Mouse (Mus musculus): Measurements from ENCODE around the gene Rfxank. TPM values are rescaled to one million over a fixed set of nuclear protein-coding genes. Genes with fewer than 3 reads are reported as not detected.

Gene Rfxank
- polyA plus RNA-seq, 1 experiment from 2014 or later = 7.5 TPM

- ATAC-seq (ENCODE audit: low FRiP score, low TSS enrichment) (no peak), DNase-seq (peak; percentile 57)
- 55% methylated on average over 2 of the region's 2 CpGs for WGBS
- Histone ChIP-seq H3K4me3 (replicated peaks; ENCODE audit: low read depth, low read length) (no peak overlapping the region), H3K4me2 (ENCODE audit: low read length) (no peak overlapping the region), H3K27me3 (ENCODE audit: control insufficient read depth, insufficient read depth, low read length) (no peaks in the 10 kb centered on the region), H3K9me3 (ENCODE audit: control insufficient read depth, low read length) (no peaks in the 10 kb centered on the region), H3K27ac (replicated peaks; ENCODE audit: low read depth, low read length) (no peak overlapping the region), H3K36me3 (ENCODE audit: control insufficient read depth, insufficient read depth, low read length) (no peaks in the 10 kb centered on the region), H3K9ac (replicated peaks; ENCODE audit: low read length) (no peak overlapping the region), H3K4me1 (ENCODE audit: control insufficient read depth, insufficient read depth, low read length) (peaks cover 7% of the 10 kb centered on the region)
Observed at GRCm38 (mm10) chr8:70122863-70123262, 16.1 kb downstream of the Rfxank start.

GRCm38 (mm10) chr8:70120667-70121066, 18.3 kb downstream of the Rfxank start, which contains the start of gene Ncan:
Gene Ncan, minus strand, starts transcription at chr8:70120873.
- DNase-seq (peak; percentile 96), ATAC-seq (ENCODE audit: low FRiP score, low TSS enrichment) (peak; percentile 81)
- H3K27ac ChIP-seq (replicated peaks; ENCODE audit: low read depth, low read length) = peak within 1 kb of the TSS; percentile 97
- 1% methylated on average over 19 of the region's 19 CpGs for WGBS
- no peaks in the 10 kb centered on the region for H3K27me3 ChIP-seq (ENCODE audit: control insufficient read depth, insufficient read depth, low read length)
- H3K4me2 ChIP-seq (ENCODE audit: low read length) = peak within 1 kb of the TSS; percentile 84
- H3K4me1 ChIP-seq (ENCODE audit: control insufficient read depth, insufficient read depth, low read length) = peaks cover 17% of the 10 kb centered on the region
- peak within 1 kb of the TSS; percentile 91 for H3K9ac ChIP-seq (replicated peaks; ENCODE audit: low read length)
- H3K4me3 ChIP-seq (replicated peaks; ENCODE audit: low read depth, low read length) = peak within 1 kb of the TSS; percentile 81
- H3K36me3 ChIP-seq (ENCODE audit: control insufficient read depth, insufficient read depth, low read length) = peaks cover 6% of the 10 kb centered on the region
- no peaks in the 10 kb centered on the region for H3K9me3 ChIP-seq (ENCODE audit: control insufficient read depth, low read length)

- no peaks in the 10 kb centered on the region for H3K9me3 ChIP-seq (ENCODE audit: control insufficient read depth, low read length)
- H3K4me2 ChIP-seq (ENCODE audit: low read length) = peak overlapping the region; percentile 84
- ATAC-seq (ENCODE audit: low FRiP score, low TSS enrichment) = peak; percentile 86
- DNase-seq = peak; percentile 90
- WGBS = 1% methylated on average over 17 of the region's 17 CpGs
- peak overlapping the region; percentile 97 for H3K27ac ChIP-seq (replicated peaks; ENCODE audit: low read depth, low read length)
- peaks cover 5% of the 10 kb centered on the region; the same call in 1 of the 2 replicates for H3K27me3 ChIP-seq (ENCODE audit: control insufficient read depth, insufficient read depth, low read length)
- peaks cover 23% of the 10 kb centered on the region for H3K36me3 ChIP-seq (ENCODE audit: control insufficient read depth, insufficient read depth, low read length)
- H3K4me3 ChIP-seq (replicated peaks; ENCODE audit: low read depth, low read length) = peak overlapping the region; percentile 81
- peaks cover 17% of the 10 kb centered on the region for H3K4me1 ChIP-seq (ENCODE audit: control insufficient read depth, insufficient read depth, low read length)
- H3K9ac ChIP-seq (replicated peaks; ENCODE audit: low read length) = peak overlapping the region; percentile 91
Observed at GRCm38 (mm10) chr8:70118726-70119700, 19.9 kb downstream of the Rfxank start.

GRCm38 (mm10) chr8:70117611-70118010, 21.3 kb downstream of the Rfxank start:
- Histone ChIP-seq H3K4me2 (ENCODE audit: low read length) (peak overlapping the region; percentile 84), H3K27me3 (ENCODE audit: control insufficient read depth, insufficient read depth, low read length) (peaks cover 5% of the 10 kb centered on the region; the same call in 1 of the 2 replicates), H3K27ac (replicated peaks; ENCODE audit: low read depth, low read length) (no peak overlapping the region), H3K4me3 (replicated peaks; ENCODE audit: low read depth, low read length) (peak overlapping the region; percentile 81), H3K9ac (replicated peaks; ENCODE audit: low read length) (peak overlapping the region; percentile 91; the same call in 1 of the 2 replicates), H3K36me3 (ENCODE audit: control insufficient read depth, insufficient read depth, low read length) (peaks cover 37% of the 10 kb centered on the region), H3K9me3 (ENCODE audit: control insufficient read depth, low read length) (no peaks in the 10 kb centered on the region), H3K4me1 (ENCODE audit: control insufficient read depth, insufficient read depth, low read length) (peaks cover 19% of the 10 kb centered on the region)
- ATAC-seq (ENCODE audit: low FRiP score, low TSS enrichment) (no peak), DNase-seq (peak; percentile 30)
- WGBS = 11% methylated on average over 9 of the region's 9 CpGs

GRCm38 (mm10) chr8:70114892-70115291, 24.1 kb downstream of the Rfxank start:
- H3K27ac ChIP-seq (replicated peaks; ENCODE audit: low read depth, low read length) = no peak overlapping the region
- DNase-seq = no peak
- 72% methylated on average over 13 of the region's 13 CpGs for WGBS

GRCm38 (mm10) chr8:70114488-70114887, 24.5 kb downstream of the Rfxank start:
- WGBS = 20% methylated on average over 6 of the region's 6 CpGs
- Histone ChIP-seq H3K4me1 (ENCODE audit: control insufficient read depth, insufficient read depth, low read length) (peaks cover 20% of the 10 kb centered on the region), H3K27ac (replicated peaks; ENCODE audit: low read depth, low read length) (no peak overlapping the region), H3K9me3 (ENCODE audit: control insufficient read depth, low read length) (no peaks in the 10 kb centered on the region), H3K36me3 (ENCODE audit: control insufficient read depth, insufficient read depth, low read length) (peaks cover 68% of the 10 kb centered on the region), H3K4me2 (ENCODE audit: low read length) (no peak overlapping the region), H3K27me3 (ENCODE audit: control insufficient read depth, insufficient read depth, low read length) (peaks cover 5% of the 10 kb centered on the region; the same call in 1 of the 2 replicates), H3K4me3 (replicated peaks; ENCODE audit: low read depth, low read length) (no peak overlapping the region), H3K9ac (replicated peaks; ENCODE audit: low read length) (no peak overlapping the region)
- no peak for DNase-seq
- ATAC-seq (ENCODE audit: low FRiP score, low TSS enrichment) = no peak

More at GRCm38 (mm10) chr8:70114892-70115291, 24.1 kb downstream of the Rfxank start:
- Histone ChIP-seq H3K36me3 (ENCODE audit: control insufficient read depth, insufficient read depth, low read length) (peaks cover 64% of the 10 kb centered on the region), H3K9ac (replicated peaks; ENCODE audit: low read length) (no peak overlapping the region), H3K4me1 (ENCODE audit: control insufficient read depth, insufficient read depth, low read length) (peaks cover 20% of the 10 kb centered on the region), H3K4me2 (ENCODE audit: low read length) (no peak overlapping the region), H3K4me3 (replicated peaks; ENCODE audit: low read depth, low read length) (no peak overlapping the region), H3K27me3 (ENCODE audit: control insufficient read depth, insufficient read depth, low read length) (peaks cover 5% of the 10 kb centered on the region; the same call in 1 of the 2 replicates), H3K9me3 (ENCODE audit: control insufficient read depth, low read length) (no peaks in the 10 kb centered on the region)
- ATAC-seq (ENCODE audit: low FRiP score, low TSS enrichment) = no peak

GRCm38 (mm10) chr8:70112401-70113016, 26.4 kb downstream of the Rfxank start:
- Histone ChIP-seq H3K4me3 (replicated peaks; ENCODE audit: low read depth, low read length) (no peak overlapping the region), H3K27me3 (ENCODE audit: control insufficient read depth, insufficient read depth, low read length) (peaks cover 5% of the 10 kb centered on the region; the same call in 1 of the 2 replicates), H3K36me3 (ENCODE audit: control insufficient read depth, insufficient read depth, low read length) (peaks cover 88% of the 10 kb centered on the region), H3K9me3 (ENCODE audit: control insufficient read depth, low read length) (no peaks in the 10 kb centered on the region), H3K4me1 (ENCODE audit: control insufficient read depth, insufficient read depth, low read length) (peaks cover 10% of the 10 kb centered on the region), H3K9ac (replicated peaks; ENCODE audit: low read length) (0 out of 2 replicates have a peak overlapping the region, but pooled peaks have one; percentile 29), H3K4me2 (ENCODE audit: low read length) (peak overlapping the region; percentile 12; the same call in 1 of the 2 replicates), H3K27ac (replicated peaks; ENCODE audit: low read depth, low read length) (no peak overlapping the region)
- DNase-seq (peak; percentile 66), ATAC-seq (ENCODE audit: low FRiP score, low TSS enrichment) (no peak)
- WGBS = 6% methylated on average over 43 of the region's 43 CpGs

GRCm38 (mm10) chr8:70111192-70111795, 27.7 kb downstream of the Rfxank start:
- H3K4me1 ChIP-seq (ENCODE audit: control insufficient read depth, insufficient read depth, low read length) = 0 out of 2 replicates have a peak, but pooled peaks cover 3% of the 10 kb centered on the region
- no peaks in the 10 kb centered on the region for H3K9me3 ChIP-seq (ENCODE audit: control insufficient read depth, low read length)
- 56% methylated on average over 23 of the region's 23 CpGs for WGBS
- H3K36me3 ChIP-seq (ENCODE audit: control insufficient read depth, insufficient read depth, low read length) = peaks cover 100% of the 10 kb centered on the region
- no peak overlapping the region for H3K9ac ChIP-seq (replicated peaks; ENCODE audit: low read length)
- ATAC-seq (ENCODE audit: low FRiP score, low TSS enrichment) = no peak
- H3K27ac ChIP-seq (replicated peaks; ENCODE audit: low read depth, low read length) = no peak overlapping the region
- H3K27me3 ChIP-seq (ENCODE audit: control insufficient read depth, insufficient read depth, low read length) = peaks cover 5% of the 10 kb centered on the region; the same call in 1 of the 2 replicates
- no peak for DNase-seq
- no peak overlapping the region for H3K4me2 ChIP-seq (ENCODE audit: low read length)
- no peak overlapping the region for H3K4me3 ChIP-seq (replicated peaks; ENCODE audit: low read depth, low read length)

Measured in midbrain, embryonic 14.5 days (tissue).